Mouse (Mus musculus) heart, embryonic 14.5 days (tissue): ENCODE data around the gene Tekt4. TPM values are rescaled to one million over a fixed set of nuclear protein-coding genes. Genes with fewer than 3 reads are reported as not detected.

Experiments
- ATAC-seq: fragments of 200-750 bp; cut with Nextera tagmentation; 2 replicates; pipeline ENCODE4 v1.8.0; 2017; ENCODE audit warnings: low read depth, moderate TSS enrichment; ENCODE audit not compliant: insufficient number of reproducible peaks, insufficient read depth, low FRiP score
- H3K27ac ChIP-seq, 2 experiments: fragments of 200-500 bp in 1 of 2; fragments of 300-500 bp in 1 of 2; sonication (generic) in 1 of 2; replicated peaks in 1 of 2; 2 replicates each; pipeline ENCODE4 v1.5.1; 2012 to 2014; ENCODE audit warnings: low read depth in 2 of 2, low read length in 2 of 2, control low read depth in 1 of 2, mild to moderate bottlenecking in 1 of 2, mixed read lengths in 1 of 2; ENCODE audit not compliant: control insufficient read depth in 1 of 2, insufficient read depth in 1 of 2
- H3K27me3 ChIP-seq: fragments of 300-500 bp; sonication (generic); 2 replicates; pipeline ENCODE4 v1.6.1; 2014; ENCODE audit warnings: mild to moderate bottlenecking, low read length, control low read depth; ENCODE audit not compliant: control insufficient read depth, insufficient read depth
- H3K36me3 ChIP-seq: fragments of 300-500 bp; sonication (generic); 2 replicates; pipeline ENCODE4 v1.6.1; 2014; ENCODE audit warnings: mild to moderate bottlenecking, control low read depth, low read length, mixed read lengths; ENCODE audit not compliant: control insufficient read depth, insufficient read depth
- H3K4me1 ChIP-seq, 2 experiments: fragments of 200-500 bp in 1 of 2; fragments of 300-500 bp in 1 of 2; sonication (generic) in 1 of 2; 2 replicates each; pipeline ENCODE4 v1.6.1; 2012 to 2014; ENCODE audit warnings: low read length in 2 of 2, control low read depth in 1 of 2, mixed read lengths in 1 of 2; ENCODE audit not compliant: control insufficient read depth in 2 of 2, insufficient read depth in 2 of 2
- H3K4me2 ChIP-seq: fragments of 300-500 bp; sonication (generic); 2 replicates; pipeline ENCODE4 v1.6.1; 2014; ENCODE audit warnings: mild to moderate bottlenecking, low read length
- H3K4me3 ChIP-seq, 2 experiments: fragments of 200-500 bp in 1 of 2; fragments of 300-500 bp in 1 of 2; sonication (generic) in 1 of 2; 2 replicates each; pipeline ENCODE4 v1.5.1; 2012 to 2014; ENCODE audit warnings: low read length in 2 of 2, mild to moderate bottlenecking in 2 of 2, control low read depth in 1 of 2, low read depth in 1 of 2, moderate library complexity in 1 of 2; ENCODE audit not compliant: control insufficient read depth in 1 of 2, insufficient read depth in 1 of 2
- H3K9ac ChIP-seq: fragments of 300-500 bp; sonication (generic); 2 replicates; pipeline ENCODE4 v1.6.1; 2014; ENCODE audit warnings: mild to moderate bottlenecking, low read length
- H3K9me3 ChIP-seq: fragments of 300-500 bp; sonication (generic); 2 replicates; pipeline ENCODE4 v1.6.1; 2016; ENCODE audit warnings: low read length, control low read depth; ENCODE audit not compliant: control insufficient read depth
- WGBS: fragments of 180-500 bp; shearing (Covaris S2); extraction: QIAGEN DNeasy Blood & Tissue Kit; methylation state at CpG from one replicate; pipeline ENCODE4 v1.1.7; 2014; 5-methylcytosine and 5-hydroxymethylcytosine counted together
- polyA plus RNA-seq: library from polyadenylated mRNA; unstranded; fragments of >200 nt; fragmentation: Nextera tagmentation; extraction: Ambion mirVana; gene quantifications from 2 replicates; pipeline ENCODE4 v1.2.1, GENCODE M21; 2014

Tekt4 gene
- polyA plus RNA-seq, 1 experiment from 2014 or later: 0.47 TPM

GRCm38 (mm10) chr17:25475946-25476744 lies 21.7 kb downstream of the Tekt4 start:
- Histone ChIP-seq H3K4me3 (no peak overlapping the region), H3K9ac (no peak overlapping the region), H3K36me3 (no peaks in the 10 kb centered on the region), H3K4me2 (no peak overlapping the region), H3K4me1 (peaks cover 31 to 44% of the 10 kb centered on the region in 2 experiments), H3K27ac (no peak overlapping the region), H3K27me3 (peaks cover 26% of the 10 kb centered on the region), H3K9me3 (no peaks in the 10 kb centered on the region)
- WGBS: 39% methylated on average over 19 of the region's 19 CpGs
- ATAC-seq: no peak

GRCm38 (mm10) chr17:25480152-25480551 lies 25.7 kb downstream of the Tekt4 start:
- 23% methylated on average over 8 of the region's 8 CpGs for WGBS
- H3K4me3 ChIP-seq: no peak overlapping the region
- H3K9ac ChIP-seq: no peak overlapping the region
- H3K36me3 ChIP-seq: no peaks in the 10 kb centered on the region
- H3K4me1 ChIP-seq: peaks cover 26 to 36% of the 10 kb centered on the region in 2 experiments
- no peak overlapping the region for H3K27ac ChIP-seq
- ATAC-seq: no peak
- peaks cover 17% of the 10 kb centered on the region for H3K27me3 ChIP-seq
- H3K4me2 ChIP-seq: no peak overlapping the region
- H3K9me3 ChIP-seq: no peaks in the 10 kb centered on the region

GRCm38 (mm10) chr17:25480820-25481219 lies 26.4 kb downstream of the Tekt4 start:
- H3K36me3 ChIP-seq: no peaks in the 10 kb centered on the region
- 0 out of 2 replicates have a peak, but pooled peaks have one; percentile 4 for ATAC-seq
- H3K27ac ChIP-seq: peak overlapping the region in 1 of 2 experiments; percentile 15; a peak in 1 of 4 replicates
- peaks cover 26 to 36% of the 10 kb centered on the region in 2 experiments for H3K4me1 ChIP-seq
- no peak overlapping the region for H3K4me3 ChIP-seq
- H3K9ac ChIP-seq: no peak overlapping the region
- H3K9me3 ChIP-seq: no peaks in the 10 kb centered on the region
- WGBS: 18% methylated on average over 4 of the region's 4 CpGs
- peaks cover 13% of the 10 kb centered on the region for H3K27me3 ChIP-seq
- H3K4me2 ChIP-seq: no peak overlapping the region

- Histone ChIP-seq H3K27me3 (peaks cover 9% of the 10 kb centered on the region), H3K4me2 (no peak overlapping the region), H3K4me1 (peaks cover 22 to 25% of the 10 kb centered on the region in 2 experiments), H3K9ac (no peak overlapping the region), H3K4me3 (no peak overlapping the region), H3K27ac (0 out of 4 replicates have a peak overlapping the region, but pooled peaks of 1 of the 2 experiments have one; percentile 15), H3K36me3 (no peaks in the 10 kb centered on the region), H3K9me3 (no peaks in the 10 kb centered on the region)
- ATAC-seq: no peak
- WGBS: 76% methylated on average over 6 of the region's 6 CpGs
These were observed 27.7 kb downstream of the Tekt4 start for GRCm38 (mm10) chr17:25482092-25482491.

- Histone ChIP-seq H3K4me3 (peak within 1 kb of the TSS in 1 of 2 experiments; percentile 23; a peak in 2 of 4 replicates), H3K4me1 (peaks cover 2 to 5% of the 10 kb centered on the region in 2 experiments; a peak in 2 of 4 replicates), H3K9ac (peak within 1 kb of the TSS; percentile 32; the same call in 1 of the 2 replicates), H3K9me3 (no peaks in the 10 kb centered on the region), H3K27ac (no peak within 1 kb of the TSS), H3K27me3 (peaks cover 33% of the 10 kb centered on the region), H3K36me3 (no peaks in the 10 kb centered on the region), H3K4me2 (peak within 1 kb of the TSS; percentile 58)
- 1% methylated on average over 19 of the region's 28 CpGs for WGBS
- peak; percentile 33 for ATAC-seq
These were observed 42.6 kb downstream of the Tekt4 start, which contains the start of gene Sstr5 for GRCm38 (mm10) chr17:25497013-25497412. Gene Sstr5, minus strand, starts transcription at chr17:25497288.

- peaks cover 10% of the 10 kb centered on the region for H3K27me3 ChIP-seq
These were observed 48.2 kb downstream of the Tekt4 start for GRCm38 (mm10) chr17:25502599-25502998.

GRCm38 (mm10) chr17:25507799-25508198 lies 53.4 kb downstream of the Tekt4 start:
- H3K9me3 ChIP-seq: no peaks in the 10 kb centered on the region
- 6% methylated on average over 3 of the region's 3 CpGs for WGBS
- H3K36me3 ChIP-seq: no peaks in the 10 kb centered on the region
- H3K27ac ChIP-seq: no peak overlapping the region
- no peaks in the 10 kb centered on the region for H3K4me1 ChIP-seq
- no peak overlapping the region for H3K4me2 ChIP-seq
- ATAC-seq: peak; percentile 41; the same call in 1 of the 2 replicates
- H3K9ac ChIP-seq: no peak overlapping the region
- H3K27me3 ChIP-seq: no peaks in the 10 kb centered on the region
- H3K4me3 ChIP-seq: no peak overlapping the region

More at GRCm38 (mm10) chr17:25502599-25502998, 48.2 kb downstream of the Tekt4 start:
- Histone ChIP-seq H3K4me1 (no peaks in the 10 kb centered on the region; a peak in 1 of 4 replicates), H3K4me2 (no peak overlapping the region), H3K27ac (no peak overlapping the region), H3K4me3 (no peak overlapping the region), H3K9ac (no peak overlapping the region), H3K36me3 (no peaks in the 10 kb centered on the region), H3K9me3 (no peaks in the 10 kb centered on the region)
- WGBS: 66% methylated on average over 4 of the region's 4 CpGs
- no peak for ATAC-seq
